Mouse (Mus musculus): ENCODE data around the gene Snap25. TPM values are rescaled to one million over a fixed set of nuclear protein-coding genes. Genes with fewer than 3 reads are reported as not detected.

Snap25 gene
- total RNA-seq (2021) = 1,000 to 10,000 TPM; 1,628 to 1,639 TPM
- long read RNA-seq, experiment 1, transcript Snap25-202 (8 exons, 1,014 nt) = minor isoform, 307 of 1,403 reads
- long read RNA-seq, experiment 1, transcript Snap25-201 (8 exons, 2,116 nt) = major isoform, 960 of 1,403 reads
- long read RNA-seq, experiment 1, partial matches to known transcripts = 109 of 1,403 reads
- long read RNA-seq, experiment 1, other reads (novel, unspliced or antisense) = 27 of 1,403 reads
- long read RNA-seq, experiment 2, transcript Snap25-201 (8 exons, 2,116 nt) = major isoform, 815 of 1,165 reads
- long read RNA-seq, experiment 2, transcript Snap25-202 (8 exons, 1,014 nt) = minor isoform, 255 of 1,165 reads
- long read RNA-seq, experiment 2, partial matches to known transcripts = 75 of 1,165 reads
- long read RNA-seq, experiment 2, other reads (novel, unspliced or antisense) = 20 of 1,165 reads

DNA sequence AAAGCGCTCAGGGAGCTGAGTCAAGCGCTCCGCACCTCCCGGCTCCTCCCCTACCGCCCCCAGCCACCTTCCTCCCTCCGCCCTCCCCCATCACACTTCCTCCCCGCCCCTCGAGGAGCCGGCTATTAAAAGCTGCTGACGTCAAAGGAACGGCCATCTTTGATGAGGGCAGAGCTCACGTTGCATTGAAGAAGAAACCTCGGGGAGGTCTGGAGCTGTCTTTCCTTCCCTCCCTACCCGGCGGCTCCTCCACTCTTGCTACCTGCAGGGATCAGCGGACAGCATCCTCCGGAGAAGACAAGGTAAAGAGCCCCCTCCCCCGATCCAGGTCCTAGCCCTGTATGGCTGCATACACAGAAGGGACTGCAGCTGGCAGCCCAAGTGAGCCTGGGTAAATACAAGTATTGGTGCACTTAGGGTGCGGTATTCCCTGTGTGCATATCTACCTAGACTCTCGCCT lies at the start of gene Snap25:
Gene Snap25, plus strand, starts transcription at position 155 of the 460 bp plus-strand sequence.
- intact Hi-C loops (cut with DNase I) = loop anchor here (5.0 to 10.0 kb wide), 3 partner anchors 116 to 229 kb away; partner anchors contain the start of genes AL731706.1, Mkks and Slx4ip
- DNase-seq (ENCODE audit: low spot score in 2 of 2) = peak; percentile 89 to 90

DNA sequence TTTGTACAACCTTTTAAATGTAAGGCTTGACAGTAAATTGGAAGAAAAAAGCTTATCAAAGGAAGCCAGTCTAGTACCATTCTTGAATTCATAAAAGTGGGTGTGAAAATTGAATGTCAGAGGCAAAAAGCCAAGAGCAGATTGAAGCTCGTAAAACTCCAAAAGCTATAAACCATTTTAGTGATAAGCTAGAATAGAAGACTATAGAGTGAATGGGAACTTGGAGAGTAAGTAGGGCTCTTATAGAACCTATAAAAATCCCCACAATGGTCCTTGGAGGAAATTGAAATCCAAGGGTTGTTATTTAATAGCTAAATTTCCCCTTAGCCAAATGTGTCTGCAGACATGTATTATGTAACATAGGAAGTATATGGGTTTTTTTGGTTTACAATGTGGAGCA lies 46.3 kb upstream of the Snap25 start:
- peak in 1 of 2 experiments; percentile 15 for DNase-seq (ENCODE audit: low spot score in 2 of 2)
- intact Hi-C loops (cut with DNase I) = no loop called here

DNA sequence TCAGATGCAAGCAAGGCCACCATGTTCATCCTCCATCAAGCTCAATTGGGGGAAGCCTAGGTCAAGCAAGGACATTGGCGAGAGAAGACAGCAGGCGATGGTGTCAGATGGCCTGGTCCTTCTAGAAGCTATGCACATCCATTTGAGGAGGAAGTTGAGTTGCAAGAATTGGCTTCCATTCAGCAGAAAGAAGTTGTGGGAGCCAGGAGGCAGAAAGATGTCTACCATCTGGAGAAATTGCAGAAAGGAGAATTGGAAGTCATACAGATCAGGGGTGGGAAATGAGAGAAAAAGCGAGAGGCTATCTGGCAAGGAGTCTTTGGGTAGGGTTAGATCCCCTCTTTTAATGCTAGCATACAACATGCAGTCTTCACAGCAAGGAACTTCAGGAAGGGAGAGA lies 44.1 kb upstream of the Snap25 start:
- DNase-seq (ENCODE audit: low spot score in 2 of 2) = no peak
- intact Hi-C loops (cut with DNase I) = no loop called here

DNA sequence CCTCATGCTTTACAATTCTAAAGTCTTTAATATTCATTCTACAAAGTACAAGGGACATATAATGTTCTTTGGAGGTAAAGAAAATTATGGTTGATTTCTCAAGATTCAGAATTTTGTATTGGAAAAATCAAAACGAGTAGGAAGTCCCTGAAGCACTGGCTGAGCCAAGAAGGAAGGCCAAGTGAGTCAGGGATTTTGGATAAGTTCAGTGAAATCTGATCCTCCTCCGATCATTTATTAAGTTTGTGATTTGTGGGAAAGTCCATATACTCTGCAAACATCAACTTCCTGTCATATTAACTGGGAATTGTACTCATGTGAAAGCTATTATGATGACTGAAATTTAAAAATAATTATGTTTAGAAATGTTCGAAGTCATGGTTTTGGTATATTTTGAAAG lies 43.6 kb upstream of the Snap25 start:
- intact Hi-C loops (cut with DNase I) = no loop called here
- no peak for DNase-seq (ENCODE audit: low spot score in 2 of 2)

DNA sequence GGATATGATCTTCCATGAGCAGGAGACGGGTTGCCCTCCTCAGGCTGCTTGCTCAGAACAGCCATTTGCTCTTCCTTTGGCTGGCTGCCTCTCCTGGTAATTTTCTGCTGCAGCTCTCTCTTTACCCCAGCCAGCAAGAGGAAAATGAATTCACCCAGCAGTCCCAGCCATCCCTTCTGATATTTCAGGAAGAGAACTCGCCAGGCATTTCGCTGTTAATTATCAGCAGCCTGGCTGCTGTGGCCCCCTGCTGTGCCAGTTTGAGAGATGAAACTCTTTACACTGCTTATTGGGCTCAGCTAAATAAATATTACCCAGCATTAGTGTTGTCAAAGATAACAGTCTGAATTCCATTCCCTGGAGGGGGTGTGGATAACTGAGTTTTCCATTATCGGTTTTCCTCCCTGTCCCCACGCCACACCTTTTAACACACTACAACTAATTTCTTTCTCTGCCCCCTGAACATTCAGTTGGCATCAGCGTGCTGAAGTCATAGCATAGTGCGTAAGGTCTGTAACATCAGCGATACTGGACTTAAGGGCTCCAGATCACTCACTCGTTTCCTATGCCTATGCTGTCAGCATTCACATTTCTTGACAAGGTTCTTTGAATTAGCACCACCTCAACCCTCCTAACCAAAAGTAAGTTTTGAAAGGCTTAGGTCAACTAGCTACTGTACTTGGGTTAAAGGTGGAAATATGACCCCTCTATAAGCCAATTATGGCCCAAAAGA lies 42.5 kb upstream of the Snap25 start:
- peak; percentile 40 to 46 for DNase-seq (ENCODE audit: low spot score in 2 of 2)
- intact Hi-C loops (cut with DNase I) = no loop called here

DNA sequence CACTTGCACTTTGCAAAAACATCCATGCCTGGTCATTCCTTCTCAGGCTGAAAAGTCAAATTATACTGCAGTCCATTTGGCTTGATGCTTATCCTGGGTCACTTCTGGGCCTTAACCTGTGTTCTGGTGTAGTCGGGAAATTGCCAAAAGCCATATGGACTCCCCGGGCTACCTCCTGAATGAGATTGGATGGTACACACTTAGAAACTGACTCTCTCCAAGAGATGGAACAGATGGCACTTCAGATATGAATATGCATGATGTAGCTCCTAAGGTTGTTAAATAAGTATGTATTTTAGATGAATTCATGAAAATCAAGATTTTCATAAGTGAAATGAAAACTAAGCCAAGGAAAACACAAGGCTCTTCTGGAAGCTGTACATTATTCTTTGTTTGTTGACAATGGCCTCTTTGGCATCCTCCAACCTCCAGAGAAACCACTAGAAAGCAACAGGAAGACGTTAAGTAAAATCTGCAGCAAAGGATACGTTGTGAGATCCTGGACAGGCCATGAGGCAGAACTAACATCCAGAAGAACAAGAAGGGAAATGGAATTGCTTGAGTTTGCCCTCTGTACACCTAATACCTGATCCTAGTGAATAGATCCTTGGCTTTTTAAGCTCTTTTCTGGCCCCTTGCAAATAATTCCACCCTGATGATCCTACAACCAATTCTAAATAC lies 39.0 kb upstream of the Snap25 start:
- intact Hi-C loops (cut with DNase I) = no loop called here

DNA sequence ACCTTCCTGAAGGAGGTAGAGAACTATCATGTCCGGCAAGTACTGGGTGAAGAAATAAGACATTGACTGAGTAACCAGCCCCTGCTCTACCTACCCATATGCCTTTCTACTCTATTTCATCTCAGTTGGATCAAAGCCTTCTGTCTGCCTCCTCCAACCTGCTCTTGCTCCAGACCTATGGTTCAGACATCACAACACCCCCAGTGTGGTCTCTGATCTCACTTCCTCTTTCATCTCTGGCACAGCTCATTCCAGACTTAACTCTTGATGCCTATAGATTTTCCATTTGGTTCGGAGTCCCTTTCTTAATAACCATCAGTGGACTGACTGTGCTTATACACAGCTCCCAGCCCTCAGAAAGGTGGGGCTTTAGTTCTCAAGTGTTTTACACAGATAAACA lies 37.1 kb upstream of the Snap25 start:
- intact Hi-C loops (cut with DNase I) = no loop called here

More for the DNA sequence above, 39.0 kb upstream of the Snap25 start:
- DNase-seq (ENCODE audit: low spot score in 2 of 2) = peak in 1 of 2 experiments; percentile 19

DNA sequence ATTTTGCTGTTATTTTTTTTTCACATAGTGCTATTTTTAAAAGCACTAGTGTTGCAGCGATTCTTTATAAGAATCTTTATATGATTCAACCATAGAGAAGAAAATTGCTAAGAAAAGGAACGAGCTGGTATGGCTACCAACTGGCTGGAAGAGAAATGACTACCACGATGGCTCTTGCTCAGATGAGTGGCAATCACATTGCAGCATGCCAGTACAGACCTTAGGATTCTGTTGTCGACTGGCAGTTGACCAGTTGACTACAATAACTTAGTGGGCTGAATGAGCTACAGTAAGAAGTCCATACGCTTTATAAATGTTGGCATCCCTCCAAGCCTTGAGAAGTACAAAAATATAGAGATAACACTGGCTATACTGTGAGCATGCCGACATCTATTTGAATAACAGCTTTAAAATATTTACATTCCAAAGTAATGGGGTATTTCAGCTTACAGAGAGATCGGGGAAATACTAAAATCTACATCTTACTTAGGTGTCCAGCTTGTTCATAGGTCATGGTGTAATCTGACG lies 36.3 kb upstream of the Snap25 start:
- DNase-seq (ENCODE audit: low spot score in 2 of 2) = peak; percentile 11 to 30
- intact Hi-C loops (cut with DNase I) = no loop called here

More for the DNA sequence above, 37.1 kb upstream of the Snap25 start:
- no peak for DNase-seq (ENCODE audit: low spot score in 2 of 2)

DNA sequence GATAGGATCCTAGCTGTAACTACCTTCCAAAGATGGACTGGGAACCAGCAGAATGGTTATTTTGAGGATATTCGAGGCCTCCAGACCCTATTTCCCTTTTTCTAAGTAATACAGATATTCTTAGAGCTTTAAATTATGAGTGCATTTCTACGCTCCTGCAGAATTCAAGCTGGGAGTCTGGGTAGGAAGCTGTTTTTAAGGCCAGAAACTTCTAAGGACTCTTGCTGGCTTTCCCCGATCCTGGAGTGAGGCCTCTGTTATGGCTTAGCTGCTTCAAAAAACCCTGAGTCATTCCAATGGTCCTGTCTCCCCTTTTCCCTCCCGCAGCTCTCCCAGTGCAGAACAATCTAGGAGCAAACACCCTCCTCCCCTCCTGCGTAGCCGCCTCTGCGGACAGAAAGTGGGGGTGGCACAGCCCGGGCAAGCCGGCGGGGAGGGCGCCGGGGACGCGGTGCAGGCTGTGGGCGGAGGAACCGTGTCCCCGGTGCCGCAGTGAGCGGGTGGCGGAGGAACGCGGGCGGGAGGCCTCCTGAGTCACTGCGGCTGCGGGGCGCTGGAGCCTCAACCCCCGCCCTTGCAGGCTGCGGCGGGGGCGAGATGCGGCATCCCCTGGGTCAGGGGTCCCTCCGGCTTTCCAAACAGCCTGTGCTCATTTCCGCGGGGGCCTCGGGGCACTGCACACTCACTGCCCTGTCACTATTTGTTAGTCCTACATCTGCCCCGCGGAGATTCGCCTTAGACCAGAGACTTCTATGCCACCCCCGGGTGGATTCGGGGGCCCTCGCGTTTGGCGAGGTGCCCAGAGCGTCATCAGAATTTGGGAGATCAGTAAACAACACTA lies 34.7 kb upstream of the Snap25 start:
- intact Hi-C loops (cut with DNase I) = loop anchor here (2.0 kb wide), 1 partner anchor 36 kb away; no protein-coding TSS in a partner anchor
- DNase-seq (ENCODE audit: low spot score in 2 of 2) = peak; percentile 71 to 75

DNA sequence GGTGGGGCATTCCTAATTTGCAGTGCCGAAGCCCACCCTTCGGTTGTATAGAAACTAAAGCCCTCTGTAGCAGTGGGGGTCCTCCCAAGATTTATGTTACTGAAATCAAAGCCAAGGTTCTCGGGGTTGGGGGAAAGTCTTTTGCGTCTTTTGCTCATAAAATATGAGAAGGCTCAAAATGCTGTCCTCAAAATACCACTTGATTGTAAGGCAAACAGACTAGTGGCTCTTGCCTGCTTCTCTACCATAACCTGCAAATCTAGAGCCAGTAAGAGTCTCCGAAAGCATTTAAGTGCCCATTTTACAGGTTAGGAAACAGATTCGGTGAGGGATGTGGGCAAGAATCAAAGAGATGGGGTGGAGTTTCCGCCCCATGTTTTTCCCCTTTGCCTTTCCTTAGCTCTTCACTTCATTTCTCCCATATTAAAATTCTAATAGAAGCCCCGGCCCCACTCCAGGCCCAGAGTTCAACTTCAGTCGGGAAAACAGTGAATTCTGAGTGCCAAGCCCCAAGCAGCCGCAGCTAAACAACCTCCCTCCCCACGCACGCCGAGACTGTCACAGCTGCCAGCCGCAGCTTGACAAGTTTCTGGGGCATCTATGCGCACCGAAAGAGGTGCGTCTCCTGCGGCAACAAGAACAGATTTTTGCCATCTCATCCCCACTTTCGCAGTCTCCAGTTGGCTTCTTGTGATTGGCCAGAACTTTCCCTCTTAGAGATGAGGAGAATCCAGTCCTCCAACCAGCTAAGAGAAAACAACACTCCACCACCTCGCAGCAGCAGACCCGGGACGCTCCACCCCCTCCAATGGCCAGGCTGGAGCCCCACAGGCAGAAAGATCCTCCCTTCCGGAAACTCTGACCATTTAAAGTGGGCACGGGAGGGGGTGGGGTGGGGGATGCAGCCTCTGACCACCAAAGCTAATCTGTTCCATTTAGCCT lies 33.7 kb upstream of the Snap25 start:
- peak; percentile 79 to 90 for DNase-seq (ENCODE audit: low spot score in 2 of 2)
- intact Hi-C loops (cut with DNase I) = loop anchor here (2.0 kb wide), 1 partner anchor 35 kb away; no protein-coding TSS in a partner anchor

DNA sequence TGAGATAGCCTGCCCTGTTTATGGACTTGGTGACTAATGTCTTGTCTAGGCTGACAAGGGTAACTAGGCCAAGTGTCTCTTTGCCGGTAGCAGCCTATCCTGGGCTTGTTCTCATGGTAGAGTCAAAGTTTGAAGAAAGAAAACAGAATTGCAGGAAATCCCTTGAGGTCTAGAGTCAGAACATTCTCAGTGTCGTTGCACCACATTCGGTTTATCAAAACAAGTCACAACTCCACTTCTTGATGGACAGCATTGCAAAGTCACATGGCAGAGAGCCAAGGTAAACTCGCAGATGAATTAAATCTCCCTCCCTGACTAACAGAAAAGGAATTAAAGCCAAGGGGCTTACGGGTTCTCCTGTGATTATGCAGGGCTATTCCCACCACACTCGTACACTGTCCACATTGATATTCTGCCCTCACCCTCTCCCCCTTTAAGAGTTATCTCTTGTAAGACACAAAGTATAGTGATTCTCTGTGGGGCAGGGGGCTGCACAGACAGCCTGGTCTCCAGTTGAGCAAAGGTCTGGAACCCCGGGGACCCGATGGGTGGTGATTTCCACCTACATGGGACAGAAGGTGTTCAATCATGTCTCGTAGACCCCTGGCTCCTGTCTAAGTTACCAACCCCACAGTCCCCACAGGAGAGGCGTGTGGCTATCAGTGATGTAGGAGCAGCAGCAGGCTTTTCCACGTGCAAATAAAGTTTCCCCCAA lies 30.9 kb upstream of the Snap25 start:
- intact Hi-C loops (cut with DNase I) = no loop called here
- DNase-seq (ENCODE audit: low spot score in 2 of 2) = no peak

DNA sequence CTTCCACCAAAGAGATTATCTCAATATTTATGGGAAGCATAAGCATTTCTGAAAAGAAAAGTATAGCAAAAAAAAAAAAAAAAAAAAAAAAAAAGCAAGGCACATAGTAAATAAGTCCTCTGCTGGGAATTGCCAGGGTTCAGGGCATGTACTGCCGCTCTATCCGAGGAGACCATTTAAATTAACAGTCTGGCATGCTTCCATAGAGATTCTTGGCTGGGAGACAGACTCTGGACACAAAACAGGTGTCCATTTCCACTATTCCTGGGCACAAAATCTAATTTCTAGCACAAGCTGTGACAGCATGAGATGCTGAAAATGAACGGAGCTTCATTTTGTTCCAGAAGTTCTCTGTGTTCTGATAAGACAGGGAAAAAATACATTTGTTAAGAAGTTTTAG lies 27.1 kb upstream of the Snap25 start:
- intact Hi-C loops (cut with DNase I) = no loop called here

DNA sequence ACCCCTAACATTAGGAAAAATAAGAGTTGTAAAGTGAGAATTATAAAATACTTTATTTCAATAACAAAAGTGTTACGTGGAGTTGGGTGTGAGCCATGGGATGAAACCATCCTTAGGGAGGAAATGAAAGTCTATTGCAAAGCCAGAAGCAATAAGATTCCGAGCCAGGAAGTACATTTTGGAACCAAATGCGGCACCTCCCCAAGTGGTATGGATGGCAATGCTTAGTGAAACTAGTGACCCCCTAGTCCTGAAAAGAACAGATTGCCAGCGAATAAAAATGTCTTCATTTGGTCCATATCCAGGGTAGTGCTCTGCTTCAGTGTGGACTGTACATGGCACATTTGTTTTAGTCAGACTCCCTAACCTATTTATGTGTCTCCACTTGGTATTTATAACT lies 25.9 kb upstream of the Snap25 start:
- intact Hi-C loops (cut with DNase I) = no loop called here

More for the DNA sequence above, 27.1 kb upstream of the Snap25 start:
- peak in 1 of 2 experiments; percentile 11 for DNase-seq (ENCODE audit: low spot score in 2 of 2)

DNA sequence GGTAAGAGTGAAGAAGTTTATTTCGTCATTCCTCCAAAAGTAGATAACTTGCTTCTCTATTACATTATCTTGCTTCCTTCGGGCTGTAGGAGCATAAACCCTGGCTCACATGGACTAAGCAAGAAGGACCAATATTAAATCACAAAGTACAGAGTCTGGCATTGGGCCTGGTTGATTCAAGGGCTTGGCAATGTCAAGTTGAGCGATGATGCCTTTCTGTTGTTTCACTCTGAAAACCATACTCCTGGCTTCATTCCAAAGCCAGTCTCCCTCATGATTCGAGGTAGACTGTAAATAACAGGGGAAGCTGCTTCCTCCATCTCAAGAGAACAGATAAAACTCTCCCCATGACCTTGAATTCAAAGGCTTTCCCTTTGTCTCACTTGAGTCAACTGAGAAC lies 23.8 kb upstream of the Snap25 start:
- intact Hi-C loops (cut with DNase I) = no loop called here
- no peak for DNase-seq (ENCODE audit: low spot score in 2 of 2)

More for the DNA sequence above, 25.9 kb upstream of the Snap25 start:
- no peak for DNase-seq (ENCODE audit: low spot score in 2 of 2)

DNA sequence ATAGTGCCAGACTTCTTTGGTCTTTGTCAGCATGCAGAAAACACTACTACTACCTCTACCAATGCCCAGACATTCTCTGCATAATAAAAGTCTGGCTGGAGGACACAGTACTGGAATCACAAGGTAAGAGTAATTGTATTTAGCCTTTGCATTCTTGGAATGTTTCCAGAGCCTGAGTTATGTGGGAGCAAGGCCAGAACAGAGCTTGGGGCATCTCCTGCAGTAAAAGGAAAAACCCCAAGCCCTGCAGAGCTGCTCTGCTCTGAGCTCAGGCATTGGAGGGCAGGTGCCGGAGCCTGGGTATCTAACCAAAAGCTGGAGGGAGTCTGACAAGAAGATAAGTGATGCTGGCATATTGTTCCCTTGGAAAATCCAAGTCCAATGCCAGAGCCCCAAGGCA lies 21.6 kb upstream of the Snap25 start:
- intact Hi-C loops (cut with DNase I) = no loop called here
- DNase-seq (ENCODE audit: low spot score in 2 of 2) = no peak

DNA sequence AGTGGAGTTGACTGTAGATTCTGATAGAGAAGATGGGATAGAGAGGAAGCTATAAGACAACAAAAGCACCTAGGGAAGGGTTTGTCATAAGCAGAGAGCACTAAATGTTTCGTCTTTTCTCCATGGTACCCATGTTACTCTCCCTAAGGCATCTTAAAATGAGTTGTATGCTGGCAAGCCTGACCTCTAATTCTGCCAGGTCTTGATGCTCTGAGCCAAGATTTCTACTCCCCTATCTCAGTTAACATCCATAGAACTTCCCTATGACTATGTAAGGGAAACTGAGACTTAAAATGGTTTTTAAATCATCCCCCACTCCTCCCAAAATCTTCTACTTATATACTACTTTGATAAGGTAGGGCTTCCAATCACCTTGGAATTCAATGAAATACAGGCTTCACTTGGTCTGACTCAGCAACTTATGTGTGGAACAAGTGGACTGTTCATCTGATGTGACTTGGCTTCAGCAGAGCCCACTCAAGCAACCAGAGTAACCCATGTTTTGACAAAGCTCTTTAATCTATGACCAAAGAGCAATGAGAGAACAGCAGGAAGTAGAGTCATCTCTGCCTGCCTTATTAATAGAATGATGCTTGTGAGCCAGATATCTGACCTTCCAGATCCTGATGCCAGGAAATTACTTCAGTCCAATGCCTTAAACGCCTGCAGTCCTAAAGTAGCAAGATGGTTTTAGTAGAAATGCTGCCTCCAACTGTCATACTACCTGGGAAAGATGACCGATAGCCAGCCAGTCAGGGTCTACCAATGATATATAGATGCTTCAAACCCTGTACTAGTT lies 13.6 kb upstream of the Snap25 start:
- DNase-seq (ENCODE audit: low spot score in 2 of 2) = no peak
- intact Hi-C loops (cut with DNase I) = no loop called here

All from left cerebral cortex, postnatal 14 days (tissue).